Mouse (Mus musculus) heart, embryonic 16.5 days (tissue): ENCODE measurements around the gene 4930404N11Rik. TPM values are rescaled to one million over a fixed set of nuclear protein-coding genes. Genes with fewer than 3 reads are reported as not detected.

ENCODE experiments used
- ATAC-seq: fragments of 200-750 bp; cut with Nextera tagmentation; replicated peaks from 2 replicates; pipeline ENCODE4 v1.8.0; 2017; ENCODE audit warnings: moderate number of reproducible peaks; ENCODE audit not compliant: insufficient read depth, low FRiP score; ENCODE audit errors: extremely low read depth
- H3K27ac ChIP-seq: fragments of 300-500 bp; sonication (generic); 2 replicates; pipeline ENCODE4 v1.5.1; 2014; ENCODE audit warnings: mild to moderate bottlenecking, low read length, control low read depth, moderate library complexity
- H3K27me3 ChIP-seq: fragments of 300-500 bp; sonication (generic); 2 replicates; pipeline ENCODE4 v1.6.1; 2014; ENCODE audit warnings: low read length, mixed read lengths; ENCODE audit not compliant: control insufficient read depth, insufficient read depth
- H3K36me3 ChIP-seq: fragments of 300-500 bp; sonication (generic); 2 replicates; pipeline ENCODE4 v1.6.1; 2014; ENCODE audit not compliant: control insufficient read depth, insufficient read depth
- H3K4me1 ChIP-seq: fragments of 300-500 bp; sonication (generic); 2 replicates; pipeline ENCODE4 v1.6.1; 2014; ENCODE audit warnings: low read length, mixed read lengths; ENCODE audit not compliant: control insufficient read depth, insufficient read depth
- H3K4me2 ChIP-seq: fragments of 300-500 bp; sonication (generic); 2 replicates; pipeline ENCODE4 v1.6.1; 2014; ENCODE audit warnings: low read depth, mild to moderate bottlenecking, control low read depth, low read length
- H3K4me3 ChIP-seq: fragments of 300-500 bp; sonication (generic); 2 replicates; pipeline ENCODE4 v1.5.1; 2014; ENCODE audit warnings: mild to moderate bottlenecking, control low read depth, low read length
- H3K9ac ChIP-seq: fragments of 300-500 bp; sonication (generic); 2 replicates; pipeline ENCODE4 v1.6.1; 2014; ENCODE audit warnings: low read length, control low read depth
- H3K9me3 ChIP-seq: fragments of 300-500 bp; sonication (generic); replicated peaks from 2 replicates; pipeline ENCODE4 v1.6.1; 2016; ENCODE audit warnings: low read length; ENCODE audit not compliant: control insufficient read depth
- WGBS: fragments of 180-500 bp; shearing (Covaris S2); extraction: QIAGEN DNeasy Blood & Tissue Kit; methylation state at CpG from one replicate; pipeline ENCODE4 v1.1.7; 2014; 5-methylcytosine and 5-hydroxymethylcytosine counted together
- polyA plus RNA-seq: library from polyadenylated mRNA; unstranded; fragments of >200 nt; fragmentation: Nextera tagmentation; extraction: Ambion mirVana; gene quantifications from 2 replicates; pipeline ENCODE4 v1.2.1, GENCODE M21; 2015

The 4930404N11Rik gene
- polyA plus RNA-seq, 1 experiment from 2014 or later, result 1.9 TPM

DNA sequence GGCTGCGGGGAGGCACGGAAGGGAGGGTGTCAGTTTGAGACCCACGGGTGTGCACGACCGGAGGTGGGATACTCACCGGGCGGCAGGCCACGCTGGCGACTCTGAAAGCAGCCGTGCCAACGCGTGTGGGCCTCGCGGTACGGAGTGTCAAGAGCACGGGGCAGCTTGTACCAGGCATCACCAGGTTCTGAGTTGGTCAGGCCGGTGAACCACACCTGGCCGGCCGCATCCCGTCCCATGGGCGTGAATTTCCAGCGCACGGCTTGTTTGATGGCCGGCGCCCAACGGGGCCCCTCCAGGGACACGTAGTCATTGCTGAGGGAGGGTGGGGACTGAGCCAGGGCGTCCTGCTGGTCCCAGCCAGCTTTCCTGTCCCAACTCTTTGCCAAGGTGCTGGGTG, 950 bp downstream of the 4930404N11Rik start:
- no peak for ATAC-seq
- Histone ChIP-seq H3K4me3 (peak overlapping the region; percentile 46), H3K9me3 (no peaks in the 10 kb centered on the region), H3K4me1 (peaks cover 37% of the 10 kb centered on the region), H3K36me3 (peaks cover 40% of the 10 kb centered on the region), H3K9ac (peak overlapping the region; percentile 70), H3K27me3 (no peaks in the 10 kb centered on the region), H3K4me2 (peak overlapping the region; percentile 68), H3K27ac (0 out of 2 replicates have a peak overlapping the region, but pooled peaks have one; percentile 4)
- 17% methylated on average over 28 of the region's 28 CpGs for WGBS

DNA sequence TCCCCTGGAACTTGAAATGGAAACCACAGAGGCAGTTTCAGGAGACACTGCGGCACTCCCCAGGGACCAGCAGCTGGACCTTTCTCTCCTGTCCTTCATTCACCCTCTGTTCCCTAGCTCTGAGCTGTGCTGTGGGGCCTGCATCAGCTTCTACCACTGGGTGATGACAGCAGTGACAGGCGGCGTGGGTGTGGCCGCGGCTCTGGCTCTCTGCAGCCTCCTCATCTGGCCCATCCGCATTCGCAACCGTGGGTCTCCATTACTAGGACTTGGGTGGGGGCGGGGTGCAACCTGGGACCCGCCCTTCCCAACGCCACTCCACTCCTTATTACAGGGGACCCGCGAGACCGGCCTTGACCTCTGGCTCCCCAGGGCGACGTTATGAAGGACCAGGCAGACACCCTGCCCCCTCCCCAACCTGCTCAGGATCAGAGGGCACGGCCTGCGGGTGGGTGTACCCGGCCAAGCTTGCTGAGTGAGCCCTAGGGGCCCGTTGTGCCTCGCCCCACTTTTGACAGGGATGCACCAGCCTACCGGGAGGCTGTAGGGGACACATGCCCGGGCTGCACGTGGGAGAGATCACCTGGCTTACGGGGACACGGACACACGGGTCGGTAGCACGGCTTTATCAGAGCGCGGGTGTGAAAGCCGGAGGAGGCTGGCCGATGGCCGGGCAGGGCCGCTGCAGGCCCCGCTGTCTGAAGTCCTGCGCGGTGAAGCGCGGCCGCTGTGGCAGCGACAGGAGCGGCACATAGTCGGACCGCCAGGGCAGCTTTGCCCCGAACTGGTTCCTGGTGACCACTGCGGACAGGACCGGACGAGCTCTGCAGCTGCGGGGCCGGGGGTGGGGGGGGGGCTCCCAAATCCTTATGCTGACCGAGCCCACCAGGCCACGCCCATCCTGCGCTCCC, 1.9 kb downstream of the 4930404N11Rik start:
- H3K4me1 ChIP-seq, result peaks cover 42% of the 10 kb centered on the region
- peak; percentile 76 for ATAC-seq

DNA sequence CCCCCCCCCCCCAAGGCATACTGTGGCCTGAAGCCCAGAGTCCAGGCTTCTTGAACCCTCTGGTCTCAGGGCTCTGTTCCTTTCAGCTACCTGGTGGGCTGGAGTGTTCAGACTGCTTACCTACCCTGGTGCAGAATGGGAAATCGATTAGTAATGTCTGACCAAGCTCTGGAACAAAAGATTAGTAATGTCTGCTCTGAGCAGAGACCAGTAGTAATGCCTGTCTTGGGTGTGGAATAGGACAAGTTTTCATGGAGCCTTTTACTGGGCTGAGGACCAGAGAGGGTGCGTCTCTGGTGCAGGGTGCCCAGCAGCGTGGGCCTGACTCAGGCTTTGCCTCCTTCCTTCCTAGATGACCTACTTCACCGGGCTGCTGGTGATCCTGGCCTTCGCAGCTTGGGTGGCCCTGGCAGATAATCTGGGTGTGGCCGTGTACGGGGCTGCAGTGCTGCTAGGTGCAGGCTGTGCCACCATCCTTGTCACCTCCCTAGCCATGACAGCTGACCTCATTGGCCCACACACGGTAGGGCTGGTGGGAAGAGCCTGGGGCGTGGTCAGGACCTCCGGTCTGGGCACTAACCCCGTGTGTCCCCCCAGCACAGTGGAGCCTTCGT, 3.2 kb downstream of the 4930404N11Rik start:
- no peaks in the 10 kb centered on the region for H3K27me3 ChIP-seq
- WGBS, result 46% methylated on average over 12 of the region's 12 CpGs
- H3K4me2 ChIP-seq, result peak overlapping the region; percentile 68
- peaks cover 20% of the 10 kb centered on the region for H3K36me3 ChIP-seq
- ATAC-seq, result peak; percentile 18; the same call in 1 of the 2 replicates
- peak overlapping the region; percentile 95 for H3K27ac ChIP-seq
- peak overlapping the region; percentile 26 for H3K4me3 ChIP-seq
- no peaks in the 10 kb centered on the region for H3K9me3 ChIP-seq
- peaks cover 50% of the 10 kb centered on the region for H3K4me1 ChIP-seq
- H3K9ac ChIP-seq, result peak overlapping the region; percentile 70

More for the DNA sequence above, 1.9 kb downstream of the 4930404N11Rik start:
- peaks cover 31% of the 10 kb centered on the region for H3K36me3 ChIP-seq
- H3K27ac ChIP-seq, result peak overlapping the region; percentile 95
- peak overlapping the region; percentile 46 for H3K4me3 ChIP-seq
- H3K9me3 ChIP-seq, result no peaks in the 10 kb centered on the region
- H3K9ac ChIP-seq, result peak overlapping the region; percentile 70
- WGBS, result 12% methylated on average over 53 of the region's 54 CpGs
- H3K4me2 ChIP-seq, result peak overlapping the region; percentile 68
- no peaks in the 10 kb centered on the region for H3K27me3 ChIP-seq

DNA sequence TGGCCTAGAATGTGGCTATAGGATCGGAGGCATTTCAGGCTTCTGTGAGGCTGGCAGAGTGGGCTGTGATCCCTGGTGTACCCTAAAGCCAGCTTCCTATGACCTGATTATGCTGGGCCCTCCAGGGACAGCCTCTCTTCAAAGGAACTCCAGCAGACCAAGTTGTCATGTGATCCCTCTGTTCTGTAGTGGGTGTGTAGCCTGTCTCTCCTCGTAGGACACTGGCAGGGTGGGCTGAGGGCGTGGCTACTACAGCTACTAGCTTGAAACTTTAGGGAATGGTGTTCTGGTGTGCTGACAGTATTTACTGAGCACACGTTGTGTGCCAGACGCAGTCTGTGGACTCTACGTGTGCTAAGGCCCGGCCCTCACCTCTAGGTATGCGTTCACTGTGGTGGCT, 4.9 kb downstream of the 4930404N11Rik start:
- WGBS, result 54% methylated on average over 8 of the region's 8 CpGs
- no peaks in the 10 kb centered on the region for H3K27me3 ChIP-seq
- H3K4me1 ChIP-seq, result peaks cover 54% of the 10 kb centered on the region
- peak overlapping the region; percentile 38 for H3K27ac ChIP-seq
- H3K36me3 ChIP-seq, result peaks cover 12% of the 10 kb centered on the region; the same call in 1 of the 2 replicates
- H3K9ac ChIP-seq, result 0 out of 2 replicates have a peak overlapping the region, but pooled peaks have one; percentile 10
- no peak for ATAC-seq
- no peak overlapping the region for H3K4me3 ChIP-seq
- H3K9me3 ChIP-seq, result no peaks in the 10 kb centered on the region
- H3K4me2 ChIP-seq, result peak overlapping the region; percentile 17; the same call in 1 of the 2 replicates

- Histone ChIP-seq H3K36me3 (peaks cover 12% of the 10 kb centered on the region; the same call in 1 of the 2 replicates), H3K27me3 (no peaks in the 10 kb centered on the region), H3K4me2 (peak overlapping the region; percentile 83), H3K4me3 (peak overlapping the region; percentile 63), H3K9ac (peak overlapping the region; percentile 79), H3K27ac (peak overlapping the region; percentile 46), H3K4me1 (peaks cover 36% of the 10 kb centered on the region), H3K9me3 (no peaks in the 10 kb centered on the region)
- 59% methylated on average over 1 of the region's 1 CpGs for WGBS
- ATAC-seq, result no peak
These were observed 6.8 kb downstream of the 4930404N11Rik start for GRCm38 (mm10) chr10:81358841-81359240.

- 28% methylated on average over 4 of the region's 4 CpGs for WGBS
- ATAC-seq, result no peak
- H3K36me3 ChIP-seq, result peaks cover 12% of the 10 kb centered on the region; the same call in 1 of the 2 replicates
- peak overlapping the region; percentile 63 for H3K4me3 ChIP-seq
- H3K9ac ChIP-seq, result peak overlapping the region; percentile 79
- peaks cover 31% of the 10 kb centered on the region for H3K4me1 ChIP-seq
- H3K9me3 ChIP-seq, result no peaks in the 10 kb centered on the region
- H3K27ac ChIP-seq, result peak overlapping the region; percentile 46
- H3K4me2 ChIP-seq, result peak overlapping the region; percentile 83
- no peaks in the 10 kb centered on the region for H3K27me3 ChIP-seq
These were observed 7.4 kb downstream of the 4930404N11Rik start for GRCm38 (mm10) chr10:81358209-81358608.

DNA sequence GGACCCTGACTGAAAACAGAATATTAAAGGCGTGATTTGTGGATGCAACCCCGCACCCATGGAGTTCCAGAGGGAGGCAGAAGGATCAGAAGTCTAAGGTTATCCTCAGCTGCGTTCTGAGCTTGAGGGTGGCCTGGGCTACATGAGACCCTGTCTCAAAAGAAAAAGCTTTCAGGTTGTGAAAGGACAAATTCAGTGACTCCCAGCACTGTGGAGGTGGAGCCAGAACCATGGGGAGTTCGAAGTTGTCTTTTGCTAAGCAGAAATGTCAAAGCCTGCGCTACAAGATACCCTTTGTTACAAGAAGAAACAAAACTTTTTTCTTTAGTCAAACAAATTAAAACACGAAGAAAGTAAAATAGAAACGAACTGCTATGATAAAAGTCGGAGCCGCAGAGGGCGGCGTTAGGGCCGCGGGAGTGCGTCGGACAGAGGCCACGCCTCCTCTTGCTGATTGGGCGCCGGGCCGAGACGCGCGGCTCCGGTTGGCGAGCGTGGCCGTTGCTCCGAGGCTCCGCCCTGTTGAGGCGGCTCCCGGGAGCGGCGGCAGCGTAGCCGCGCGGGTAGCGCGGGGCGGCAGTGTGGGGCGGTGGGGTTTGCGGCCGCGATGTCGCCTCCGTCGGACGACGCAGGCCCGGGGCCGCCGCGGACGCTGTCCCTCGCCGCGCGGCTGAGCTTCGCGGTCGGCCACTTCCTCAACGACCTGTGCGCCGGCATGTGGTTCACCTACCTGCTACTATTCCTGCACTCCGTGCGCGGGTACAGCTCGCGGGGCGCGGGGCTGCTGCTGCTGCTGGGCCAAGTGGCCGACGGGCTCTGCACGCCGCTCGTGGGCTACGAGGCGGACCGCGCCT, 8.4 kb downstream of the 4930404N11Rik start, which contains the start of gene Mfsd12:
Mfsd12 (plus strand) TSS at position 501 of the 854 bp plus-strand sequence.
- Histone ChIP-seq H3K4me1 (peaks cover 22% of the 10 kb centered on the region), H3K9ac (peak within 1 kb of the TSS; percentile 79), H3K9me3 (no peaks in the 10 kb centered on the region), H3K36me3 (peaks cover 12% of the 10 kb centered on the region; the same call in 1 of the 2 replicates), H3K27me3 (no peaks in the 10 kb centered on the region), H3K27ac (peak within 1 kb of the TSS; percentile 52), H3K4me2 (peak within 1 kb of the TSS; percentile 83), H3K4me3 (peak within 1 kb of the TSS; percentile 63)
- peak; percentile 87 for ATAC-seq
- WGBS, result 2% methylated on average over 79 of the region's 79 CpGs

- H3K9me3 ChIP-seq, result no peaks in the 10 kb centered on the region
- no peak for ATAC-seq
- peak overlapping the region; percentile 83 for H3K4me2 ChIP-seq
- no peaks in the 10 kb centered on the region for H3K27me3 ChIP-seq
- H3K9ac ChIP-seq, result peak overlapping the region; percentile 62
- H3K27ac ChIP-seq, result peak overlapping the region; percentile 52
- H3K4me1 ChIP-seq, result peaks cover 22% of the 10 kb centered on the region
- H3K36me3 ChIP-seq, result peaks cover 9% of the 10 kb centered on the region; the same call in 1 of the 2 replicates
- peak overlapping the region; percentile 63 for H3K4me3 ChIP-seq
- WGBS, result 57% methylated on average over 12 of the region's 12 CpGs
These were observed 9.1 kb downstream of the 4930404N11Rik start for GRCm38 (mm10) chr10:81356352-81356990.
